Mouse (Mus musculus): ENCODE data around the gene Pdgfd. TPM values are rescaled to one million over a fixed set of nuclear protein-coding genes. Genes with fewer than 3 reads are reported as not detected.

Gene Pdgfd
- total RNA-seq, 2 experiments from 2014 or later = 22.0 to 24.5 TPM

DNA sequence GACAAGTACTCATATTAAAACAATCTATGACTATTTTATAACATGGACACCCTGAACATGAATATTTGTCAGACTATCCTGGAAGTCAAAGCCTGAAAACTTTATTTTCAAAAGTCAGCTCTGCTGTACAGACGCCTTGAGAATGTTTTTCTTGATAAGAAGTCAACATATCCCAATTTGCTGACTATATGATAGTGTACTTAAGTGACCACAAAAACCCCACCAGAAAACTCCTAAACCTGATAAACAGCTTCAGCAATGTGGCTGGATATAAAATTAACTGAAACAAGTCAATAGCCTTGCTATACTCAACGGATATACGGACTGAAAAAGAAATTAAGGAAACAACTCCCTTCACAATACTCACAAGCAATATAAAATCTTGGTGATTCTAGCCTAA, 137.5 kb downstream of the Pdgfd start:
- no peak for DNase-seq

DNA sequence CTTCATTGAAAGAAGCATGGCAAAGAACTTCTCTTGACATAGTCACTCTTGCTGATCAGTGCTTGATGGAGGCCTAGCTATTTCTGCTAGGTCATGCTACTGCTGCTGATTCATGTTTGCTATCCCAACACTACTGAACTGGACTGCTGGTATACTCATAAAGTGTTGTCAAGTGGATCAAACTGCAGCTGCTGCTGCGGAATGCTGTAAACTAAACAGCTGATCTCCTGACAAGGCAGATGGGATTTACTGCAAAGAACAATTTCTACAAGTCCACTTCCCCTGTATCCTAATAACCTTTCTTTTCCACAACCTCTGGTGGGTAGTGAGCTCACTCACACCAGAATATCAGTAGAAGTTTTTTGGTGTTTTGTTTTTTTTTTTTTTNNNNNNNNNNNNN, 148.7 kb downstream of the Pdgfd start:
- DNase-seq = no peak

DNA sequence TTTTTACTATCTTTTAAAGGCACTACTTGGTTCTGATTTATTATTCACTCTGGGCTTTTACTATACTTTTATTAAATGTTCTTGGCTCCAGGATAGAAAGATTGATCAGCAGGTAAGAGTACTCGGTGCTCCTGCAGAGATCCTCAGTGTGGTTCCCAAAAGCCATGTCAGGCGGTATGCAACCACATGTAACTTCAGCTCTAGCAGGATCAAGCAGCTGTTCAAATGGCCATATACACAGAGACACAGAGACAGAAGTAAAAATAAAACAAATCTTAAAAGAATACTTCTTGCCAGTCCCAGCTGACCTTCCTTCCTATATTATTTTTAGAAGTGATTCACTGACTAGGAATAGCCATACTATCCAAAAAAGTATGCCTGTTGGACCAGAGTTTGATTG, 157.0 kb downstream of the Pdgfd start:
- no peak for DNase-seq

DNA sequence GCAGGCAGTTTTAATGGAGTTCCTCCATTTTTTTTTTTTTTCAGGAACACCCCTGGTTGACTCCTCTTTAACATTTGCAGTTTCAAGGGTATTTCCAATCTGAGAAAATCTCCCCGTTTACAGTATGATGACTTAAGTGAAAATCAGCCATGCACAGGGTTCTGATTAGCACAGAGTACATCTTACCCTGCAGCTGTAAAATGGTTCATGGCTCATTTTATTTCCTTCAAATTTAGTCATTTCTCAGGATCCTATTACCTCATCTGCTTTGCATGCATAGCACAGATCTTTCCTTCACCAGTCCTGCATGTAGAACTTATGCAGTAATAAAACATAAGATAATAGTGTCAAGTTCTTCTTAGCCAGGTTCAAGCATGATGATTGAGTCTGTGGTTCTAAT, 165.1 kb downstream of the Pdgfd start:
- DNase-seq = no peak

- DNase-seq = no peak
Observed at GRCm38 (mm10) chr9:6336236-6336635, 167.9 kb downstream of the Pdgfd start.

- no peak for DNase-seq
Observed at GRCm38 (mm10) chr9:6337891-6338290, 169.5 kb downstream of the Pdgfd start.

- DNase-seq = no peak
Observed at GRCm38 (mm10) chr9:6338344-6338743, 170.0 kb downstream of the Pdgfd start.

DNA sequence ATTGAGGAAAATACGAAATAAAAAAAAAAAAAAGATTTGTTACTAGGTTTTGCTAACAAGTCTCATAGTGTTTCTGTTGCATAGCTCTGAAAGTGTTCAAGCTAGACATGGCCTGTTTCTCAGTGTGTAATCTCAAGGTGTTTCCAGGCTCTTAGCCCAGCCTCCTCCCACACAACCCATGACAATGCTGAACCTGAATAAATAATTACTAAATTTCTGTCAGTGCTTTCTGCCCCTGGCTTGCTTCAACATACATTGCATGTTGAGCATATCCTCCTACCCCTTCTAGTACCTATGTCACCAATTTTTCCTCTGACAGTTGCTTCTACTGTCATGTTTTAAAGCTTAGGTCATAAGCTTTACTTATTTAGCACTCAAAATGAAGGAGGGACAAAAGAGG, 171.0 kb downstream of the Pdgfd start:
- peak; percentile 23 for DNase-seq

DNA sequence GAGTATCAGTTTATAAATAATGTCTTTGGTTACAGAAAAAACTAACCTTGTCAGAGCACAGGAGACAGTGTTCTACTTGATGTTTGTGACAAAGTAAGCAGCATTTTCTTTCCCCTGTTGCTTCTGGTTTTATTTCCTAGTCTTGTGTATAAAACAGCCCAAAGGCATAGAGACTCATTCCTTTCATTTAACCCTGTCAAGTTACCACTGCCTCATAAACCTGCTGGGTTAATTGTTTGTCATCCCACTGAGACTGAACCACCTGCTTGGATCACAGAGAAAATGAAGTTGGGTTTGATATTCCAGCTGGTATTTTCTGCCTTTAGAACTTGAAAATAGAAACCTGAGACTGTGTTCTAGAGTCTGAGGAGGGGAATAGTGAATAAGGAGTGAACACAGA, 172.4 kb downstream of the Pdgfd start:
- DNase-seq = no peak

- DNase-seq = no peak
Observed at GRCm38 (mm10) chr9:6342854-6343253, 174.5 kb downstream of the Pdgfd start.

DNA sequence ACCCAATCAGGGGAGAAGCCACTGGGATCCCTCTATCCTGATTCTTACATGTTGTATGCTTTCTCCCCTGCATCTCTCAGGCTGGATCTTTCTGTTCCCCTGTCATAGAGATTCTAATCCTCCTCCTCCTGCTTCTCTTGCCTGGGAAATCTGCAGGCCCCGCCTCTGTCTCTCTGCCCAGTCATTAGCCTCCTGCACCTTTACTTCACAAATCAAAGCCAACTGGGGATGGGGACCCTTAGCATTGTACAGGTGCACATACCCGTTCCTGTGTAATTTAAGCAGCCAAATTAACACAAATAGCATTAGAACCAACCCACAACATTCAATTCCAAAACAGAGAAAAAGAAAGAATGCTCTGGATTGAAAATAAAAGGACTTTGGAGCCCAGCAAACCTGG, 176.1 kb downstream of the Pdgfd start:
- no peak for DNase-seq

DNA sequence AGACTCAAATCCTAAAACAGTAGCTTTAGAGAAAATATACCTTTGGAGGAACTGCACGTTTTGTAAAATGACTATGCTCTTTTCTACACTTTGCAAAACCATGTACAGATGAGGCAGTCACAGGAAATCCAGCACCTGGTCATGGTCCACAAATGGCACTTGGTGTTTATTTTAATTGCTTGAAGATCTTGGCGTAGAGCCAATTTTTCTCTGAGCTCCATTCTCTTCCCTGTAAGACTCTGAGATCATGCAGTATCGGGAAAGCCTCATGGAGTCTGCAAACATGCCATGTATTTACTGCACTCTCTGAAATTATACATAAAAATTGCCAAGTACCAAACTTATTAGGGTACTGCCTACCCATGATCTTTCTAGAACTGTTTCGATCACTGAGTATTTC, 176.5 kb downstream of the Pdgfd start:
- no peak for DNase-seq

GRCm38 (mm10) chr9:6345366-6345765, 177.0 kb downstream of the Pdgfd start:
- no peak for DNase-seq

DNA sequence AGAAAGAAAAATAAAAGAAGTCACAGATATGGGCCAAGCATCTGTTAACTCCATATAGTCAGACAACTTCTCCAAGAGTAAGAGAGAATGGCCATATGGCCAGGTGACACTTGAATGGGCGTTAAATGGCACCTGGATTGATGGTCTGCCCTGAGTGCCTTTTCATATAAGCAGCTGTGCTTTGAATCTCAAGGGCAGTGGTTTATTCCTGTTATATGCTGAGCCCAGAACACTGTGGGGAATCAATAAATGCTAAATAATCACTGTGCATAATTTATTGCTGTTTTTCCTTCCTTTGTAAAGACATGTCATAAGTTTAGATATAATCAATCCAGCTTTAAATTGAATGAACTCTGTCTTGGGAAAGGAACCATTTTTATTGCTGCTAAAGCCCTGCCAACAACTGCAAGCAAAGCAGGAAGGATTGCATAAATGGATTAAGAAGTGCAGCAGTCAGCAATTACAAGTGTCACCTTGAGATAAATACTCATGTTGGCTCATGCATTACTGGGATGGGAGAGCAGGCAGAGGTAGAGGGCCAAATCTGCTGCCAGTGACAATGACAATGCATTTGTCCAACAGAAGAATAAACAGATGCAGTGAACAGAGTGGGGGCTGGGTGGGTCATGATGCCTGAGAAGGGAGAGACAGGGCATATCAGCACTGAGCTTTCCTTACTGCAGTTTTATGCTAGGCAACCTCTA, 185.0 kb downstream of the Pdgfd start:
- DNase-seq = no peak

GRCm38 (mm10) chr9:6360795-6361194, 192.4 kb downstream of the Pdgfd start:
- no peak for DNase-seq

GRCm38 (mm10) chr9:6366550-6366949, 198.2 kb downstream of the Pdgfd start:
- no peak for DNase-seq

GRCm38 (mm10) chr9:6401764-6402163, 233.4 kb downstream of the Pdgfd start:
- DNase-seq = no peak

GRCm38 (mm10) chr9:6406535-6406934, 238.2 kb downstream of the Pdgfd start:
- DNase-seq = no peak

DNA sequence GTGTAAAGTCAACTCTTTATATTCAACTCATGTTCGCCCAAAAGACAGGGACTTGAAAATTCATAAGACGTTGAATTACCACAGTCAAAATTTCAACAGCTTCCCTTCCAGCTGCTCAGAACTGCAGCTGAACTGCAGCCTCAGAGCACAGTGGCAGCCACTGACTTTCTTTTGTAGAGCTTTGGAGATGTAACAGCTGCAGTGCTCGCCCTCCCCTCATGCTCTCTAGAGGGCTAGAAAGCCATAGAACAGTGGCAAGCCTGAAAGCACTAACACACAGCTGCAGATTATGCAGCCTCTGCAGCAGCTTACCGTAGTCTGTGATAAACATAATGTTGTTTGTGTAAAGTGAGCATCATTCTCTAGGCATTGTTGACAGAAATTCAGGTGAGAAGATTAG, 239.6 kb downstream of the Pdgfd start:
- DNase-seq = no peak

GRCm38 (mm10) chr9:6424606-6425005, 256.2 kb downstream of the Pdgfd start:
- DNase-seq = no peak
